Mouse (Mus musculus) embryonic fibroblast, embryonic 13.5 days (primary cell): ENCODE results near the gene Rnf6. TPM values are rescaled to one million over a fixed set of nuclear protein-coding genes. Genes with fewer than 3 reads are reported as not detected.
"Not testable (repeated sequence)": the region's sequence is repeated elsewhere in the genome, so short reads cannot be mapped to it uniquely, and the experiment has no call there.

Experiments used
- H3K27ac ChIP-seq: 2 replicates; pipeline ENCODE4 v1.5.1; 2012; ENCODE audit warnings: low read length, control low read depth, inconsistent platforms; ENCODE audit not compliant: insufficient read depth
- H3K4me1 ChIP-seq: 2 replicates; pipeline ENCODE4 v1.6.1; 2011; ENCODE audit warnings: low read length; ENCODE audit not compliant: control insufficient read depth, insufficient read depth
- H3K4me3 ChIP-seq: 2 replicates; pipeline ENCODE4 v1.5.1; 2011; ENCODE audit warnings: mild to moderate bottlenecking, control low read depth, low read length; ENCODE audit not compliant: insufficient read depth
- CTCF ChIP-seq: IDR thresholded peaks from 2 replicates; pipeline ENCODE4 v1.5.1; 2011; ENCODE audit warnings: mild to moderate bottlenecking, control low read depth, low read length, moderate library complexity, borderline replicate concordance; ENCODE audit not compliant: insufficient read depth
- POLR2A ChIP-seq: IDR thresholded peaks from 2 replicates; pipeline ENCODE4 v1.6.1; 2011; ENCODE audit warnings: low read depth, mild to moderate bottlenecking, control low read depth, low read length, moderate library complexity
- polyA plus RNA-seq: library from polyadenylated mRNA; stranded (reverse); fragments of >200 nt; gene quantifications from 2 replicates; pipeline ENCODE4 v1.2.4, GENCODE M21; 2011; ENCODE audit warnings: low read depth; ENCODE audit not compliant: missing spikeins, insufficient read length

Gene Rnf6
- polyA plus RNA-seq, 1 experiment = 68.8 TPM

DNA sequence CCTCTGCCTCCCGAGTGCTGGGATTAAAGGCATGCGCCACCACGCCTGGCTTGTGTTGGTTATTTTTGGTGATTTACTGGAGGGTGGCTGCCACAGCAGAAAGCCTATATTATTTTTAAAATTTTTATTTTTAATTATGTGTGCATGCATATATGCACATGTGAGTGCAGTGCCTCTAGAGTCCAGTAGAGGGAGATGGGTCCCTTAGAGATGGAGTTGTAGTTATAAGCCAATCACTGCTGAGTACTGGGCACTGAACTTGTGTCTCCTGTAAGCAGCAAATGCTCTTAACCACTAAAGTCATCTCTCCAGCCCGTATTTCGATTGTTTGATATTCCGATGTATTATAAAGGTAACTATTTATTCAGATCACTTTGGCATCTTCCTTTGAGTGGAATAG lies 20.8 kb downstream of the Rnf6 start:
- no peak for TF ChIP-seq CTCF
- no peak for TF ChIP-seq POLR2A
- Histone ChIP-seq H3K4me1 (no peaks in the 10 kb centered on the region), H3K27ac (no peak overlapping the region), H3K4me3 (no peak overlapping the region)

DNA sequence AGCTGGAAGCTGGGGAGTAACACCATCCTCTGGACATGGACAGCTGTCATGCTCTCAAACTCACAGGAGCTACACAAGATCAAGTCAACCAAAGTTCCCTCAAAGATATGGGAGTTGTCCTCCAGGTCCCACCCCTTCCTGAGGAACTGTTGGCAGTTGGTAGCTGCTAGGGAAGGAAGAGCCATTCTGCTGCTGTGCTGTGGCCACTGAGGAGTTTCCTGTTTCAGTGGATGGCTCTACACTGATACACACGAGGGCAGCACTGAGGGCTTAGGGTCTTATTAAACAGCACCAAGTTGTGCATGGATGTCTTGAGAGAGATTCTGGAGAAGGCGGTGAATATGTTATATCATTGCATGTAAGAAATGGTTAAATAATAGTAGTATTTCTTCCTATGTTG lies 21.8 kb downstream of the Rnf6 start:
- Histone ChIP-seq H3K4me3 (no peak overlapping the region), H3K4me1 (no peaks in the 10 kb centered on the region), H3K27ac (no peak overlapping the region)
- TF ChIP-seq CTCF (no peak), POLR2A (no peak)

DNA sequence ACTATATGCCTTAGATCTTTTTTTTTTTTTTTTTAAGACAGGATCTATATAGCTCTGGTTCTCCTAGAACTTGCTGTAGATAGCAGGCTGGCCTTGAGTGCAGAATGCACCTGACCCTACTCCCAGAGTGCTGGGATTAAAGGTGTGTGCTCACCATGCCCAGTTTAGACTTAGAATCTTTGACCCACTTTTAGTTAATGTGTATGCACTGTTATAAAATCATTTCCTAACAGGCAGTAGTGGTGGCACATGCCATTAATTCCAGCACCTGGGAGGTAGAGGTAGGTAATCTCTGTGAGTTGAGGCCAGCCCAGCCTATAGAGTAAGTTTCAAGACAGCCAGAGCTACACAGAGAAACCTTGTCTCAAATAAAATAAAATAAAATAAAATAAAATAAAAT lies 22.3 kb downstream of the Rnf6 start:
- TF ChIP-seq CTCF (no peak), POLR2A (no peak)
- no peak overlapping the region for H3K4me3 ChIP-seq

DNA sequence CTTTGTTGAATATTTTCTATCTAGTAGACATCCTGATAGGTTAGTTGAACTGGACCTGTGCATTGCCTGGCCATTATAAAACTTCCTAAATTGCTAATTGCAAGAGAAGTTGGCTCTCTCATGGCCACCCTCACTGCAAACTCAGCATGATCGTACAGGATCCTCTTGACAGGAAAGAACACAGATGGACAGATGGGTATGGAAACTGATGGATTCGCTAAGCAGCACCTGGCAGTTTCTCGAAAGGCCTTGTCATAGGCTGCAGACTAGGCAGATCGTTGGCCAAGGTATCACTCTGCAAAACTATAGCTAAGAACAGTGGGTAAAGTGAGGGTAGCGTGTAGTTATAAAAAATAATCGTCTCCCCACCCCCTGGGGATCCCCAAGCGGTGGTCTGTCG lies 28.0 kb downstream of the Rnf6 start:
- TF ChIP-seq CTCF (no peak), POLR2A (no peak)
- no peak overlapping the region for H3K4me3 ChIP-seq
- no peak overlapping the region for H3K27ac ChIP-seq
- H3K4me1 ChIP-seq = no peaks in the 10 kb centered on the region

More for the DNA sequence above, 22.3 kb downstream of the Rnf6 start:
- Histone ChIP-seq H3K4me1 (no peaks in the 10 kb centered on the region), H3K27ac (no peak overlapping the region)

DNA sequence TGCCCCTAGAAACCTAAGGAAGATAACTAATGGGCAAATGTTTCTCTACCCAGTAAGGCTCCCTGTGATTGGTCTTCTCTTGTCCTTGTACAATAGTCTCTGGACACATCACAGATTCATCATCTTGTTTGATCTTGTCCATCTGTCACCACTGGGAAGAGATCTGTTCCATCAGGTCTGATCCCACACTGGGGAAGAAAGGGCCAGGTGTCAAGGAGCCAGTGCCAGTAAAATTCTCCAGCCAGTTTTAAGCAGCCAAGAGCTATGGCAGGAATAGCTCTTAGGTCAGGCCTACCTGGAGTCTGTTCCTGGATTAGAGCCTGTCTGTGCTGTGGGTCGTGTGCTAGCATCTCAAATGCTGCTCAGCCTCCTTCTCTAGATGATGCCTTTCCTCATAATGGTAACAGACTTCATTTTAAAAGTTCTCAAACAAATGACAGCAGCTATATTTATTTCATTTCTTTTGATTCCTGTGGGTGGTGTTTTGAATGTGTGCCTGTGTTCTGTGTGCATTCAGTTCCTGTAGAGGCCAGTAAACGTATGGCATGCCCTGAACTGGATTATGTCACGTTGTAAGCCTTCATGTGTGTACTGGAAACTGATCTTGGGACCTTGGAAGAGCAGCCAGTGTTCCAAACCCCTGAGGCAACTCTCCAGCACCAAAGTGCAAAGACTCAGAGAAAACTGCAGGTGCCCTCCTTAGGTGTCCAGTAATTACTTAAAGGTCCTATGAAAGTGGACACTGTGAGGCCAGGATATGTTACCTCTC lies 30.7 kb downstream of the Rnf6 start:
- no peak overlapping the region for H3K27ac ChIP-seq
- TF ChIP-seq POLR2A = no peak
- TF ChIP-seq CTCF = no peak
- no peaks in the 10 kb centered on the region for H3K4me1 ChIP-seq
- H3K4me3 ChIP-seq = no peak overlapping the region

DNA sequence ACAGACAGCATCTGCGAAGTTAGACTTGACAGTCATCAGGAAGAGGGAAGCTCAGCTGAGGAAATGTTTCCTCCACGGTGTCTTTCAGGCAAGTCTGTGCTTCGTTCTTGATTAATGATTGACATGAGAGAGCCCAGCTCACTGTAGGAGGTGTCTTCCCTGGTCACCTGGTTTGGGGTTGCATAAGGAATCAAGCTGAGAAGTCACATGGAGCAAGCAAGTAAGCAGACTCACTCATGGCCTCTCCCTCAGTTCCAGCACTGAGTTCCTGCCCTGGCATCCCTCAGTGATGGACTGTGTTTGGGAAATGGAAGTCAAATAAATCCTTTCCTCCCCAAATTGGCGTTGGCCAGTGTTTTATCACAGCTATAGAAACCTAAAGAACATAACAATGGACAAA lies 31.3 kb downstream of the Rnf6 start:
- H3K4me1 ChIP-seq = no peaks in the 10 kb centered on the region
- H3K4me3 ChIP-seq = no peak overlapping the region
- TF ChIP-seq CTCF (no peak), POLR2A (no peak)
- H3K27ac ChIP-seq = no peak overlapping the region

DNA sequence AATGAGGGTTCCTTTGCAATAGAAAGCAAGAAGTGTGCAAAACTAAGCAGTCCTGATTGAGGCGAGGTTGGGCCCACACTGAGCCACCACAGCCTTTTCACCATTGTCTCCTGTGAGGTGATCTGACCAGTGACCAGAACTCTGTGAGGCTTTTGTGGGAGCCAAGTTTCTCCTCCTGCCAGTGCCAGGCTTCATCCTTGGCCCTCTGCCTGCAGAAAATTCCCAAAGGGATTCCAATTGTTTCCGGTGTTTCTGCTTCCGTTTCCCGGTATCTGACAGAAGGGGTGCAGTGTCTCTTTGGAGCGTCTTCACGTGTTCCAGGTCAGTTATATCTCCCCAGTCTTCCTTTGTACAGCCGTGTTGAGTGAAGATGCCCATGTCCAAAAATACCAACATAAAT lies 32.6 kb downstream of the Rnf6 start:
- TF ChIP-seq CTCF (no peak), POLR2A (no peak)
- H3K4me3 ChIP-seq = no peak overlapping the region
- H3K4me1 ChIP-seq = no peaks in the 10 kb centered on the region
- no peak overlapping the region for H3K27ac ChIP-seq

DNA sequence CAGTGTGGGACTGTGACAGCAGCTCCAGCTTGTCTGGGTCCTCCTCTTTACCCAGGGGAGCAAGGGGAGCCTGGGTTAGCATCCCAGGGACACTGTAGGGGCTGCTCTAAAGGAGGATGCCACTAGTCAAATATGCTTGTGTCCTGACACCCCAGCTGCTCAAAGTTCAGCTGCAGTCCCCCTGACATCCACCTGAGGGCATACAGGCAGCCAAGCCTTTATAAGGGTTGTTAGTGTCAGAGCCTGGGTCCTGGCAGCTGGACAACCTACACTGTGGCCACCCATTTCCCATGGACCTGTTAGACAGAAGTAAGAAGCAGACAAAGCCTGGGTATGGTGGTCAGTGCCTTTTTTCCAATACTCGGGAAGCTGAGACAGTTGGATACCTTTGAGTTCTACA lies 33.2 kb downstream of the Rnf6 start:
- Histone ChIP-seq H3K4me1 (no peaks in the 10 kb centered on the region), H3K4me3 (no peak overlapping the region), H3K27ac (no peak overlapping the region)
- TF ChIP-seq POLR2A (no peak), CTCF (no peak)

DNA sequence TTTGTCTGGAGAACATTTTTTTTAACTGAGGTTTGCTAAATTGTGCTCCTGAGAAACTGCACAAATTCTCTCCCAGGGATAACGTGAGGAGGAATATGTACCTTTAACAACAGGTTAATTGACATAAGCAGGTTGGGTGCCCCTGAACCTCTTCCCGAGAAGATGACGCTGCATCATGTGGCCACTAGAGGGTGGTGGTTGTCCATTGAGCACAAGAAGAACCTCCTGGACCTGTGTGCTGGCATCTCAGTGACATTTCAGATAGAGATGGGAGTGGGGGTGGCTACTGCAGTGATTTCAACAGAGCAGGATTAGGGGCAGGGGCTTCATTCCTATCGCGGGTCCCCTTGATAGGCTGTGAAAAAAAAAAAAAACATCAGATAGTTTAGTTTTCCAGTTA lies 33.9 kb downstream of the Rnf6 start:
- H3K27ac ChIP-seq, H3K4me1 ChIP-seq, H3K4me3 ChIP-seq: not testable (repeated sequence)
- peak; percentile 73; the same call in 1 of the 2 replicates for TF ChIP-seq CTCF

DNA sequence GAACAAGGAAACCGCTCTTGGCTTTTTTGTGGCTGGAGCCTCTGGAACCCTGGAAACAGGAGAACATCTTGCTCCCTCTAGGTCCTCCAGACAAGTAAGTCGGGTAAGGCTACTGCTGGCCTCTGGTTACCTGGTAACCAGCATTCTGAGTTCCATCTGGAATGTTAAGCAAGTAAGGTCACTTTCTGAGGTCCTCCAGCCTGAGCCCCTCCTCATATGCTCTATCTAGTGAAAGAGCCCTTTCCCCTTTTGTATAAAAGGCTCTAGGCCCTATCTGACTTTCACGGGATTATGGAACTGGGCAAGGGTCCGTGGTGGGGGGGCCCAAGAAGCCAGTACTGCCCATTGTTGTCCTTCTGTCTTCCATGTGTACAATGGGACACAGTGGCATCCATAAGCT lies 36.2 kb downstream of the Rnf6 start, which contains the start of gene 1700001J03Rik:
TSS of gene 1700001J03Rik (minus strand) at position 101 of the 400 bp plus-strand sequence.
- H3K4me3 ChIP-seq, H3K27ac ChIP-seq, H3K4me1 ChIP-seq: not testable (repeated sequence)

DNA sequence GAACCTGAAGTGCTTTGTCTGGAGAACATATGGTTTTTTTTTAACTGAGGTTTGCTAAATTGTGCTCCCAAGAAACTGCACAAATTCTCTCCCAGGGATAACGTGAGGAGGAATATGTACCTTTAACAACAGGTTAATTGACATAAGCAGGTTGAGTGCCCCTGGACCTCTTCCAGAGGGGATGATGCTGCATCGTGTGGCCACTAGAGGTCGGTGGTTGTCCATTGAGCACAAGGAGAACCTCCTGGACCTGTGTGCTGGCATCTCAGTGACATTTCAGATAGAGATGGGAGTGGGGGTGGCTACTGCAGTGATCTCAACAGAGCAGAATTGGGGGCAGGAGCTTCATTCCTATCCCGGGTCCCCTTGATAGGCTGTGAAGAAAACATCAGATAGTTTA lies 48.6 kb downstream of the Rnf6 start:
- H3K27ac ChIP-seq, H3K4me3 ChIP-seq, H3K4me1 ChIP-seq: not testable (repeated sequence)

DNA sequence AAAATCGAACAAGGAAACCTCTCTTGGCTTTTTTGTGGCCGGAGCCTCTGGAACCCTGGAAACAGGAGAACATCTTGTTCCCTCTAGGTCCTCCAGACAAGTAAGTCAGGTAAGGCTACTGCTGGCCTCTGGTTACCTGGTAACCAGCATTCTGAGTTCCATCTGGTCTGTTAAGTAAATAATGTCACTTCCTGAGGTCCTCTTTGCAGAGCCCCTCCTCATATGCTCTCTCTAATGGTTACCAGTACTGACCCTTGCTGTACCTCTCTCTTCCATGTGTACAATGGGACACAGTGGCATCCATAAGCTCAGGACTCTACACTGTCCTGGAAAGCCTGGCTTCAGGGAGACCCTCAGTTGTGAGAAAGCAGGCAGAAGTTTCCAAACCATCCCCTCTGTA lies 50.7 kb downstream of the Rnf6 start, which contains the start of gene Gm6309:
TSS of gene Gm6309 (minus strand) at position 101 of the 400 bp plus-strand sequence.
- H3K4me3 ChIP-seq, H3K4me1 ChIP-seq, H3K27ac ChIP-seq: not testable (repeated sequence)

DNA sequence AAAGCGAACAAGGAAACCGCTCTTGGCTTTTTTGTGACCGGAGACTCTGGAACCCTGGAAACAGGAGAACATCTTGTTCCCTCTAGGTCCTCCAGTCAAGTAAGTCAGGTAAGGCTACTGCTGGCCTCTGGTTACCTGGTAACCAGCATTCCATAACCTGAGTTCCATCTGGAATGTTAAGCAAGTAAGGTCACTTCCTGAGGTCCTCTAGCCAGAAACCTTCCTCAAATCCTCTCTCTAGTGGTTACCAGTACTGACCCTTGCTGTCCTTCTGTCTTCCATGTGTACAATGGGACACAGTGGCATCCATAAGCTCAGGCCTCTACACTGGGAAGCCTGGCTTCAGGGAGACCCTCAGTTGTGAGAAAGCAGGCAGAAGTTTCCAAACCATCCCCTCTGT lies 60.9 kb downstream of the Rnf6 start, which contains the start of gene Gm5565:
TSS of gene Gm5565 (minus strand) at position 101 of the 400 bp plus-strand sequence.
- H3K4me3 ChIP-seq, H3K27ac ChIP-seq, H3K4me1 ChIP-seq: not testable (repeated sequence)
